Mouse (Mus musculus): ENCODE results near the gene Accs. TPM values are rescaled to one million over a fixed set of nuclear protein-coding genes. Genes with fewer than 3 reads are reported as not detected.

Accs gene
- polyA plus RNA-seq, 1 experiment from 2014 or later = 10.0 TPM

GRCm38 (mm10) chr2:93873449-93874226 is 23.9 kb upstream of the Accs start:
- peak; percentile 70 for ATAC-seq (ENCODE audit: insufficient read depth)
- no peak overlapping the region for H3K4me3 ChIP-seq (ENCODE audit: low read depth, low read length)
- no peaks in the 10 kb centered on the region for H3K9me3 ChIP-seq (ENCODE audit: low read depth, low read length)
- H3K36me3 ChIP-seq (ENCODE audit: insufficient read depth) = no peaks in the 10 kb centered on the region
- H3K27me3 ChIP-seq (ENCODE audit: insufficient read depth, low read length) = no peaks in the 10 kb centered on the region
- peak; percentile 71 for DNase-seq
- H3K4me1 ChIP-seq (ENCODE audit: insufficient read depth) = peaks cover 7% of the 10 kb centered on the region; the same call in 1 of the 2 replicates
- TF ChIP-seq CTCF (IDR thresholded peaks at IDR 0.05; ENCODE audit: low read depth) = no peak
- peak overlapping the region; percentile 66; the same call in 1 of the 2 replicates for H3K27ac ChIP-seq (ENCODE audit: low read depth)
- H3K9ac ChIP-seq = no peak overlapping the region
- WGBS = 12% methylated on average over 12 of the region's 12 CpGs
- no peak overlapping the region for H3K4me2 ChIP-seq

GRCm38 (mm10) chr2:93872257-93872656 is 22.5 kb upstream of the Accs start:
- no peak for ATAC-seq (ENCODE audit: insufficient read depth)
- Histone ChIP-seq H3K9me3 (ENCODE audit: low read depth, low read length) (no peaks in the 10 kb centered on the region), H3K4me3 (ENCODE audit: low read depth, low read length) (no peak overlapping the region), H3K36me3 (ENCODE audit: insufficient read depth) (no peaks in the 10 kb centered on the region), H3K27me3 (ENCODE audit: insufficient read depth, low read length) (no peaks in the 10 kb centered on the region), H3K4me1 (ENCODE audit: insufficient read depth) (peaks cover 7% of the 10 kb centered on the region; the same call in 1 of the 2 replicates), H3K4me2 (no peak overlapping the region), H3K9ac (no peak overlapping the region), H3K27ac (ENCODE audit: low read depth) (no peak overlapping the region)
- WGBS = 73% methylated on average over 7 of the region's 7 CpGs
- DNase-seq = no peak
- TF ChIP-seq CTCF (IDR thresholded peaks at IDR 0.05; ENCODE audit: low read depth) = no peak

GRCm38 (mm10) chr2:93871411-93871925 is 21.7 kb upstream of the Accs start:
- Histone ChIP-seq H3K27me3 (ENCODE audit: insufficient read depth, low read length) (no peaks in the 10 kb centered on the region), H3K27ac (ENCODE audit: low read depth) (no peak overlapping the region), H3K9ac (no peak overlapping the region), H3K4me2 (no peak overlapping the region), H3K4me3 (ENCODE audit: low read depth, low read length) (no peak overlapping the region), H3K9me3 (ENCODE audit: low read depth, low read length) (no peaks in the 10 kb centered on the region), H3K4me1 (ENCODE audit: insufficient read depth) (peaks cover 7% of the 10 kb centered on the region; the same call in 1 of the 2 replicates), H3K36me3 (ENCODE audit: insufficient read depth) (no peaks in the 10 kb centered on the region)
- DNase-seq = no peak
- TF ChIP-seq CTCF (IDR thresholded peaks at IDR 0.05; ENCODE audit: low read depth) = no peak
- no peak for ATAC-seq (ENCODE audit: insufficient read depth)
- 83% methylated on average over 4 of the region's 4 CpGs for WGBS

GRCm38 (mm10) chr2:93870842-93871241 is 21.1 kb upstream of the Accs start:
- no peaks in the 10 kb centered on the region for H3K9me3 ChIP-seq (ENCODE audit: low read depth, low read length)
- peaks cover 7% of the 10 kb centered on the region; the same call in 1 of the 2 replicates for H3K4me1 ChIP-seq (ENCODE audit: insufficient read depth)
- no peaks in the 10 kb centered on the region for H3K27me3 ChIP-seq (ENCODE audit: insufficient read depth, low read length)
- WGBS = 33% methylated on average over 4 of the region's 4 CpGs
- DNase-seq (peak; percentile 90), ATAC-seq (ENCODE audit: insufficient read depth) (peak; percentile 36)
- H3K36me3 ChIP-seq (ENCODE audit: insufficient read depth) = no peaks in the 10 kb centered on the region
- no peak overlapping the region for H3K4me3 ChIP-seq (ENCODE audit: low read depth, low read length)
- H3K27ac ChIP-seq (ENCODE audit: low read depth) = no peak overlapping the region
- H3K9ac ChIP-seq = no peak overlapping the region
- H3K4me2 ChIP-seq = no peak overlapping the region
- TF ChIP-seq CTCF (IDR thresholded peaks at IDR 0.05; ENCODE audit: low read depth) = peak; percentile 72

- no peak within 1 kb of the TSS for H3K4me2 ChIP-seq
- no peaks in the 10 kb centered on the region for H3K9me3 ChIP-seq (ENCODE audit: low read depth, low read length)
- DNase-seq (no peak), ATAC-seq (ENCODE audit: insufficient read depth) (no peak)
- TF ChIP-seq CTCF (IDR thresholded peaks at IDR 0.05; ENCODE audit: low read depth) = no peak
- 63% methylated on average over 7 of the region's 7 CpGs for WGBS
- no peaks in the 10 kb centered on the region for H3K27me3 ChIP-seq (ENCODE audit: insufficient read depth, low read length)
- peaks cover 4% of the 10 kb centered on the region; the same call in 1 of the 2 replicates for H3K4me1 ChIP-seq (ENCODE audit: insufficient read depth)
- no peak within 1 kb of the TSS for H3K27ac ChIP-seq (ENCODE audit: low read depth)
- H3K4me3 ChIP-seq (ENCODE audit: low read depth, low read length) = no peak within 1 kb of the TSS
- no peaks in the 10 kb centered on the region for H3K36me3 ChIP-seq (ENCODE audit: insufficient read depth)
- H3K9ac ChIP-seq = no peak within 1 kb of the TSS
Measured at GRCm38 (mm10) chr2:93869107-93869600, 19.4 kb upstream of the Accs start, which contains the start of gene Accsl. Gene Accsl (minus strand): TSS chr2:93869157.

- no peak for ATAC-seq (ENCODE audit: insufficient read depth)
- no peaks in the 10 kb centered on the region for H3K36me3 ChIP-seq (ENCODE audit: insufficient read depth)
Measured at GRCm38 (mm10) chr2:93868566-93868965, 18.8 kb upstream of the Accs start.

GRCm38 (mm10) chr2:93863229-93863628 is 13.5 kb upstream of the Accs start:
- no peak for ATAC-seq (ENCODE audit: insufficient read depth)
- Histone ChIP-seq H3K27ac (ENCODE audit: low read depth) (no peak overlapping the region), H3K27me3 (ENCODE audit: insufficient read depth, low read length) (no peaks in the 10 kb centered on the region), H3K36me3 (ENCODE audit: insufficient read depth) (no peaks in the 10 kb centered on the region), H3K9me3 (ENCODE audit: low read depth, low read length) (no peaks in the 10 kb centered on the region), H3K4me1 (ENCODE audit: insufficient read depth) (no peaks in the 10 kb centered on the region), H3K4me2 (no peak overlapping the region), H3K9ac (no peak overlapping the region), H3K4me3 (ENCODE audit: low read depth, low read length) (no peak overlapping the region)
- WGBS = 68% methylated on average over 4 of the region's 4 CpGs
- DNase-seq = no peak
- no peak for TF ChIP-seq CTCF (IDR thresholded peaks at IDR 0.05; ENCODE audit: low read depth)

More at GRCm38 (mm10) chr2:93868566-93868965, 18.8 kb upstream of the Accs start:
- Histone ChIP-seq H3K4me1 (ENCODE audit: insufficient read depth) (no peaks in the 10 kb centered on the region), H3K27me3 (ENCODE audit: insufficient read depth, low read length) (no peaks in the 10 kb centered on the region), H3K9ac (no peak overlapping the region), H3K4me2 (no peak overlapping the region), H3K27ac (ENCODE audit: low read depth) (no peak overlapping the region), H3K9me3 (ENCODE audit: low read depth, low read length) (no peaks in the 10 kb centered on the region), H3K4me3 (ENCODE audit: low read depth, low read length) (no peak overlapping the region)
- 83% methylated on average over 11 of the region's 11 CpGs for WGBS
- TF ChIP-seq CTCF (IDR thresholded peaks at IDR 0.05; ENCODE audit: low read depth) = no peak
- no peak for DNase-seq
